ENCODE assay signal across 9 mouse cellular contexts in the genomic region with DNA sequence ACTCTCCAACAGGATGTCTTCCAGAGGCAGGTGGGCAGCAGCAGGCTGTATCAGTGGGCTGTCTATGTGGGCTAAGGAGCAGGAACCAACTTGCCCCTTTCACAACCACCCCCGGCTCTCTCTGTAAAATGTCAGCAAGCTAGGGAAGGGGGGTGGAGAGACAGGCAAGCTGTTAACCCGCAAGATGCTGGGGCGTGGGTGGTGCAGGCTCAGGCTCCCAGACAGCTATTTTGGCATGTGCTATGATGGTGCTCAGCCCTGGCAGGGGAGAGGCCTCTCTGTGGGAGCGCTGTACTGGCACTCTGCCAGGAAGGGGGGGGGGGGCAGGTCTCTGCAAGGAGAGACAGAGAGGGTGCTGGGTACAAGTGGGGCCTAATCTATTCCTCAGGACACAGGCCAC. TPM values are rescaled to one million over a fixed set of nuclear protein-coding genes. Genes with fewer than 3 reads are reported as not detected.
DNase-seq lines count a peak whose midpoint lies in the region; ATAC-seq and TF ChIP-seq lines count a peak whose summit lies in the region.
"Had no signal": no experiment of that assay in that cellular context is flagged by ENCODE, and none has a peak within 500 bp of the region (broad histone marks: within the 10 kb centered on the region; RNA-seq: fewer than 3 reads in every experiment).

No protein-coding gene starts in this region.

- 15% methylated on average over 4 of the region's 4 CpGs for WGBS in heart, embryonic 12.5 days
- WGBS in midbrain, embryonic 12.5 days = 75% methylated on average over 4 of the region's 4 CpGs

- no peak for TF ChIP-seq POLR2A in bone marrow macrophage, adult 2 months (IDR thresholded peaks at IDR 0.05; ENCODE audit: borderline replicate concordance, low read depth, low read length)

- no peaks in the 10 kb centered on the region for H3K27me3 ChIP-seq in heart, embryonic 12.5 days (replicated peaks)
- no peaks in the 10 kb centered on the region for H3K27me3 ChIP-seq in midbrain, embryonic 12.5 days

- H3K9ac ChIP-seq in heart, embryonic 12.5 days = peak overlapping the region; percentile 29; the same call in 1 of the 2 replicates
- no peak overlapping the region; the same call in 1 of the 2 replicates for H3K9ac ChIP-seq in midbrain, embryonic 12.5 days (replicated peaks)

- peak overlapping the region; percentile 90 for H3K27ac ChIP-seq in heart, embryonic 12.5 days (ENCODE audit: poor library complexity, severe bottlenecking)
- peak overlapping the region; percentile 6; the same call in 1 of the 2 replicates for H3K27ac ChIP-seq in bone marrow macrophage, adult 2 months (ENCODE audit: insufficient read depth, low read depth, low read length)
- H3K27ac ChIP-seq in midbrain, embryonic 12.5 days (replicated peaks) = no peak overlapping the region

- TF ChIP-seq CTCF in bone marrow macrophage, adult 2 months (IDR thresholded peaks at IDR 0.05; ENCODE audit: low read depth, low read length) = no peak

- 0 out of 2 replicates have a peak, but pooled peaks cover 3% of the 10 kb centered on the region for H3K36me3 ChIP-seq in heart, embryonic 12.5 days
- no peaks in the 10 kb centered on the region for H3K36me3 ChIP-seq in midbrain, embryonic 12.5 days

- no peak for DNase-seq in heart, postnatal 36 days
- DNase-seq in left cerebral cortex, postnatal 14 days (ENCODE audit: low spot score in 2 of 2) = peak; percentile 84 to 96
- DNase-seq in thymus, postnatal 14 days = peak; percentile 86
- DNase-seq in c-Kit-positive CD71-positive TER-119-positive erythroid progenitor cells, embryonic 14.5 days (ENCODE audit: low spot score) = no peak

- ATAC-seq in heart, embryonic 12.5 days (ENCODE audit: insufficient number of reproducible peaks, low FRiP score) = peak; percentile 69
- peak; percentile 23 to 30; a peak in 2 of 4 replicates for ATAC-seq in hematopoietic stem cell, adult 5-6 weeks (replicated peaks in 1 of 2; ENCODE audit: insufficient read depth in 1 of 2, low FRiP score in 2 of 2, low TSS enrichment in 1 of 2, low read depth in 1 of 2, poor library complexity in 2 of 2, severe bottlenecking in 2 of 2)
- peak; percentile 31; the same call in 1 of the 2 replicates for ATAC-seq in midbrain, embryonic 12.5 days (ENCODE audit: low FRiP score, low read depth)

- H3K4me3 ChIP-seq in heart, embryonic 12.5 days = no peak overlapping the region
- H3K4me3 ChIP-seq in bone marrow macrophage, adult 2 months (ENCODE audit: insufficient read depth, low read length) = no peak overlapping the region
- H3K4me3 ChIP-seq in midbrain, embryonic 12.5 days = no peak overlapping the region

- peak overlapping the region; percentile 52 for H3K4me2 ChIP-seq in heart, embryonic 12.5 days
- H3K4me2 ChIP-seq in midbrain, embryonic 12.5 days (replicated peaks) = no peak overlapping the region

- H3K4me1 ChIP-seq in heart, embryonic 12.5 days (replicated peaks) = peaks cover 92% of the 10 kb centered on the region
- H3K4me1 ChIP-seq in bone marrow macrophage, adult 2 months (ENCODE audit: control insufficient read depth, insufficient read depth, low read length) = peaks cover 82% of the 10 kb centered on the region
- H3K4me1 ChIP-seq in midbrain, embryonic 12.5 days = peaks cover 20% of the 10 kb centered on the region

- no peaks in the 10 kb centered on the region for H3K9me3 ChIP-seq in heart, embryonic 12.5 days (replicated peaks)
- H3K9me3 ChIP-seq in midbrain, embryonic 12.5 days = no peaks in the 10 kb centered on the region

- intact Hi-C loops in heart, postnatal 36 days (cut with DNase I) = no loop called here
- intact Hi-C loops in left cerebral cortex, postnatal 14 days (cut with DNase I) = no loop called here

RNA-seq across cellular contexts. Expression of a gene that starts 11.6 kb away (rescaled TPM):
- polyA plus RNA-seq in heart, embryonic 12.5 days (2016; fragmentation: Nextera tagmentation; extraction: Ambion mirVana) = 3.2 and 4.0 TPM in 2 replicates
- total RNA-seq in heart, postnatal 36 days (2021) = not detected
- not detected in 2 replicates for polyA plus RNA-seq in bone marrow macrophage, adult 2 months (2012; ENCODE audit: insufficient read depth, insufficient read length, missing spikeins)
- 0.25 and 1.0 TPM in 2 replicates for total RNA-seq in hematopoietic stem cell, adult 5-6 weeks (2017)
- total RNA-seq in left cerebral cortex, postnatal 14 days (2021) = not detected
- 0.37 TPM in 2 replicates for polyA plus RNA-seq in midbrain, embryonic 12.5 days (2016; fragmentation: Nextera tagmentation; extraction: Ambion mirVana)
- total RNA-seq: left cerebral cortex, adult 8-10 months had no signal

RNA-seq across cellular contexts. Expression of a gene that starts 18.6 kb away (rescaled TPM):
- polyA plus RNA-seq in heart, embryonic 12.5 days (2016; fragmentation: Nextera tagmentation; extraction: Ambion mirVana) = 43.8 and 48.8 TPM in 2 replicates
- 10 to 100 TPM; 48.4 to 51.2 TPM for total RNA-seq in heart, postnatal 36 days (2021)
- polyA plus RNA-seq in bone marrow macrophage, adult 2 months (2012; ENCODE audit: insufficient read depth, insufficient read length, missing spikeins) = 129 and 144 TPM in 2 replicates
- total RNA-seq in hematopoietic stem cell, adult 5-6 weeks (2017) = 78.3 and 145 TPM in 2 replicates
- 100 to 1,000 TPM; 342 to 377 TPM for total RNA-seq in left cerebral cortex, postnatal 14 days (2021)
- polyA plus RNA-seq in midbrain, embryonic 12.5 days (2016; fragmentation: Nextera tagmentation; extraction: Ambion mirVana) = 24.5 and 26.1 TPM in 2 replicates

RNA-seq across cellular contexts. Expression of a gene that starts 25.0 kb away (rescaled TPM):
- 724 and 730 TPM in 2 replicates for polyA plus RNA-seq in heart, embryonic 12.5 days (2016; fragmentation: Nextera tagmentation; extraction: Ambion mirVana)
- 1 to 10 TPM; 2.4 to 3.9 TPM for total RNA-seq in heart, postnatal 36 days (2021)
- polyA plus RNA-seq in bone marrow macrophage, adult 2 months (2012; ENCODE audit: insufficient read depth, insufficient read length, missing spikeins) = 1.0 and 3.4 TPM in 2 replicates
- total RNA-seq in hematopoietic stem cell, adult 5-6 weeks (2017) = 2.0 TPM in 1 of 2 replicates, not detected in the other
- 10 to 100 TPM; 24.9 to 26.3 TPM for total RNA-seq in left cerebral cortex, postnatal 14 days (2021)
- 672 and 763 TPM in 2 replicates for polyA plus RNA-seq in midbrain, embryonic 12.5 days (2016; fragmentation: Nextera tagmentation; extraction: Ambion mirVana)

RNA-seq across cellular contexts. Expression of a gene that starts 30.0 kb away (rescaled TPM):
- 0.15 TPM in 1 of 2 replicates, not detected in the other for polyA plus RNA-seq in heart, embryonic 12.5 days (2016; fragmentation: Nextera tagmentation; extraction: Ambion mirVana)
- total RNA-seq in heart, postnatal 36 days (2021) = not detected
- not detected in 2 replicates for polyA plus RNA-seq in bone marrow macrophage, adult 2 months (2012; ENCODE audit: insufficient read depth, insufficient read length, missing spikeins)
- 0.56 TPM in 1 of 2 replicates, not detected in the other for total RNA-seq in hematopoietic stem cell, adult 5-6 weeks (2017)
- total RNA-seq in left cerebral cortex, postnatal 14 days (2021) = 10 to 100 TPM; 37.3 to 42.0 TPM
- 0.31 and 0.56 TPM in 2 replicates for polyA plus RNA-seq in midbrain, embryonic 12.5 days (2016; fragmentation: Nextera tagmentation; extraction: Ambion mirVana)

Comparison
In these comparisons a context has a peak if more than half of its experiments do, and no peak if none do; other contexts are left out.
1. DNase-seq: peak in left cerebral cortex, postnatal 14 days (2 of 2) and thymus, postnatal 14 days (single experiment); none in heart, postnatal 36 days (0 of 2) and c-Kit-positive CD71-positive TER-119-positive erythroid progenitor cells, embryonic 14.5 days (single experiment).
2. Peak in every context shown above with its lines, with median percentiles within 50 percentile points of each other: ATAC-seq.